Mouse (Mus musculus): ENCODE measurements at regions not wholly inside any gene's neighbourhood (a gene's known extent, or its start where the extent isn't known, plus 50 kb on each side); places are given as distances from the start of the nearest gene placed in this dataset.

DNA sequence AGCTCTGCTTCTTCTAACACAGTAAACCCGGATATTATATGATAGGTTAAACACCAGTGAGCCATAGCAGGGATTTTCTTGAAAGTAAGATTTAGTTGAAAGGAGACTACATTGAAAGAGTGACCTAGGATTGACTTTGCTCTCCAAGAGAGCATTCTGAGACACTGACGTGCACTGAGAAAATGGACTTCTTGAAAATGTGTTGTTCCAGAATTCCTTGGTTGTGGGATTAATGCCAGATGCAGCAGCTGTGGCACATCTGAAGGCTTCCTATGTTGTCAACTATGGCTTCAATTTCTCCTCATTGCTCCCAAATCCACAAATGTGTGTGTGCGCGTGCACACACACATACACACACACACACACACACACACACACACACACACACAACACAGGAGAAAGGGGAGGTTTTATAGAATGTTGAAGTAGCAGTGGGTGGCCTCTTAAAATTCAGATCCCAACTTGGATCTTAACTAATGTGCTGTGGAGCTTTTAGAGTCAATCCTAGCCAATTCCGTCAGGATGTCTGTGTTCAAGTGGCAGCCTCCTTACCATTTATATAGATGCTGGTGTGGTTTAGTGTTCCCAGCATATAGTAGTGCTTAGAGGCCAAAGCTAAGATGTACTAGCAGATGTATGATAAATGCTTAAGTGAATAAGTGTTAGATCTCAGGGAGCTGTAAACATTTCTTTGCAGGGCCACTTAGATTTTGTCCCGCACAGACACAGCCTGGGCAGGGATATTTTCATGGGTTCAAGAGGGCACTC, 346.5 kb downstream of the C1d start:
- no peak overlapping the region for H3K9ac ChIP-seq (ENCODE audit: low read depth, low read length)
- H3K27ac ChIP-seq: peak overlapping the region; percentile 21; the same call in 1 of the 2 replicates

DNA sequence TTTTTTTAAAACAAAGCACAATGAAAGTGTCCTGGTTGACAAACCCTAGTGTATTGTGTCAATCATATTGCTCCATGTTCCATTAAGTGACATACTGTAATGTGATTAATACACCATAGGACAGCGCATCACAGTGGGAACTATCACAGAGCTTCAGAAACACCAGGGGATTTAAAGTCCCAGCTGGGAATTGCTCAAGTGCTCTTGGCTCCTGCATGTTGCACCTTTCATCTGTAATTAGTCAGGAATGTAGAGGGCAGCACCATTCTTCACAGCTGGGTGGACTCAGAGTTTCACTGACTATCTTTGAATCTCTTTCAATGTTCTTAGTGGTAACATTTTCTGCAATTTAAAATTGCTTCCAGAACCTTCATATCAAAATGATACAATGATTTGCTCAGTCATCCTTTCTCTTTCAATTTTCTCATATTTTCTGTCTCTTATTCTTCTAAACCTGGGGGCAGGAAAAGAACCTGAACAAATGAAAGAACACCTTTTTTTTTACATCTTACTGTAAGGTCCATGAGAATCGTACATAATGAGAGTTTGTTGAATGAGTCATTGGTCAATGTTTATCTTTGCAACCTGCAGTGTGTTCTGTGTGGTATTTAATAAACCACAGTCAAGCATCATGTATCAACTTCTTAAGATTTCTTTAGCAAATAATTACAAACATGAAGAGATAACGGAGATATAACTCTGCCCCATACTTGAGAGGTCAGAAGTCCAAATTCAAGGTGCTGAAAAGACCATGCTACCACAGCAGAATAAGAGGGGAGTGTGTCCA, 333.0 kb downstream of the Etaa1 start:
- WGBS: 53% methylated on average over 3 of the region's 3 CpGs
- Histone ChIP-seq H3K4me2 (ENCODE audit: low read length) (no peak overlapping the region), H3K36me3 (ENCODE audit: insufficient read depth, low read length) (no peaks in the 10 kb centered on the region), H3K27me3 (ENCODE audit: insufficient read depth, low read length) (no peaks in the 10 kb centered on the region), H3K9me3 (replicated peaks; ENCODE audit: low read length) (no peaks in the 10 kb centered on the region), H3K9ac (ENCODE audit: low read depth, low read length) (no peak overlapping the region), H3K4me1 (replicated peaks; ENCODE audit: insufficient read depth, low read length) (no peaks in the 10 kb centered on the region), H3K27ac (no peak overlapping the region), H3K4me3 (replicated peaks; ENCODE audit: low read depth, low read length) (no peak overlapping the region)
- DNase-seq (ENCODE audit: low spot score) (no peak), ATAC-seq (replicated peaks; ENCODE audit: low FRiP score, low read depth) (no peak)
- TF ChIP-seq CTCF (IDR thresholded peaks at IDR 0.05; ENCODE audit: low read depth): peak; percentile 16; the same call in 1 of the 2 replicates

More for the DNA sequence above, 346.5 kb downstream of the C1d start:
- Histone ChIP-seq H3K4me3 (replicated peaks; ENCODE audit: low read depth, low read length) (no peak overlapping the region), H3K27me3 (ENCODE audit: insufficient read depth, low read length) (no peaks in the 10 kb centered on the region), H3K36me3 (ENCODE audit: insufficient read depth, low read length) (no peaks in the 10 kb centered on the region), H3K9me3 (replicated peaks; ENCODE audit: low read length) (no peaks in the 10 kb centered on the region), H3K4me1 (replicated peaks; ENCODE audit: insufficient read depth, low read length) (no peaks in the 10 kb centered on the region), H3K4me2 (ENCODE audit: low read length) (no peak overlapping the region)
- no peak for TF ChIP-seq CTCF (IDR thresholded peaks at IDR 0.05; ENCODE audit: low read depth)
- no peak; the same call in 1 of the 2 replicates for ATAC-seq (replicated peaks; ENCODE audit: low FRiP score, low read depth)
- 57% methylated on average over 6 of the region's 6 CpGs for WGBS
- peak; percentile 81 for DNase-seq (ENCODE audit: low spot score)

DNA sequence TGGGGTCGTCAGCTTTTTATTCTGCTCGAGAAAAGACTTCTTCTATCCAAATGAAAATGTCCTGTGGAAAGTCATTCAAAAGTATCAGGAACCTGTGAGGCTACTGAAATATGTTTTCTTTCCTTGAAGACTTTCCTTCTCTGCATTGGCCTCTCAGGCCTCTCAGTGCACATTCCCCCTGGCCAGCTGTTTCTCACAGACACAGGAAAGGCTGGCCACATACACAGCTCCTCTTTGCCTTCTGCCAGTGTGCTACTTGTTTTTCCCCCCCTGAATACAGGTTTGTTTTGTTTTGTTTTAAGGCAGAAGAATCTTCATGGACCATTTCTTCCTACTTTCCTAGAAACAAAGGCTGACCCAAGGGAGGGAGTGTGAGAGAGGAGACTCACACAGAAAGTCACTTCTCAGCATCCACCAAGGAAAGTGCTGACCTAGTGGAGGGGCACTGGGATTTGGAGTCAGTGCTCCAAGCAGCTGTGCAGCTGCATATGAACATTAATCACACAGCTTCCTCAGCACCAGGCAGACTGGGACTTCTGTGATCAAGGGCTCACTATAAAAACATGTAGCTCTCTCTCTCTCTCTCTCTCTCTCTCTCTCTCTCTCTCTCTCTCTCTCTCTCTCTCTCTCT, 324.0 kb downstream of the Etaa1 start:
- TF ChIP-seq CTCF (IDR thresholded peaks at IDR 0.05; ENCODE audit: low read depth): no peak
- Histone ChIP-seq H3K4me3 (replicated peaks; ENCODE audit: low read depth, low read length) (no peak overlapping the region), H3K9ac (ENCODE audit: low read depth, low read length) (no peak overlapping the region), H3K4me2 (ENCODE audit: low read length) (no peak overlapping the region), H3K27ac (no peak overlapping the region; the same call in 1 of the 2 replicates), H3K36me3 (ENCODE audit: insufficient read depth, low read length) (no peaks in the 10 kb centered on the region), H3K9me3 (replicated peaks; ENCODE audit: low read length) (no peaks in the 10 kb centered on the region), H3K27me3 (ENCODE audit: insufficient read depth, low read length) (no peaks in the 10 kb centered on the region), H3K4me1 (replicated peaks; ENCODE audit: insufficient read depth, low read length) (no peaks in the 10 kb centered on the region)
- peak; percentile 43; the same call in 1 of the 2 replicates for ATAC-seq (replicated peaks; ENCODE audit: low FRiP score, low read depth)
- peak; percentile 83 for DNase-seq (ENCODE audit: low spot score)
- 53% methylated on average over 2 of the region's 2 CpGs for WGBS

DNA sequence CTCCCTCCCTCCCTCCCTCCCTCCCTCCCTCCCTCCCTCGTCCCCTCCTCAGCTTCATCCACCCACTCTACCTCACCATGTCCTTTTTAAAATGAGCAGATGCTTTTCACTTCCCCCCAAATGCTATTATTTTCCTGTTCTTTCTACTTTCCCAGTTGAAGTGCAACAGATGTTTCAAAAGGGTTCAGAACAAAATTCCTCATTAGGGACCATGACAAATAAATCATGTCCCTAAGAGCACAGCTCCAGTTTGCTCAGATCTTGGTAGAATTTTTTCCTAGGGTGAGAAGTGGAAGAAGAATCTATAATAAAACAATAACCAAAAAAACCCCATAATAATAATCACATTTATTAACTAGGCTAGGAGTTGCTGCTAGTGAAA, 323.5 kb downstream of the Etaa1 start:
- DNase-seq (ENCODE audit: low spot score): peak; percentile 84
- no peak for ATAC-seq (replicated peaks; ENCODE audit: low FRiP score, low read depth)
- Histone ChIP-seq H3K27ac (no peak overlapping the region), H3K4me2 (ENCODE audit: low read length) (no peak overlapping the region), H3K4me3 (replicated peaks; ENCODE audit: low read depth, low read length) (no peak overlapping the region), H3K27me3 (ENCODE audit: insufficient read depth, low read length) (no peaks in the 10 kb centered on the region), H3K36me3 (ENCODE audit: insufficient read depth, low read length) (no peaks in the 10 kb centered on the region), H3K9ac (ENCODE audit: low read depth, low read length) (no peak overlapping the region), H3K9me3 (replicated peaks; ENCODE audit: low read length) (no peaks in the 10 kb centered on the region), H3K4me1 (replicated peaks; ENCODE audit: insufficient read depth, low read length) (no peaks in the 10 kb centered on the region)
- no peak for TF ChIP-seq CTCF (IDR thresholded peaks at IDR 0.05; ENCODE audit: low read depth)
- 14% methylated on average over 1 of the region's 1 CpGs for WGBS

DNA sequence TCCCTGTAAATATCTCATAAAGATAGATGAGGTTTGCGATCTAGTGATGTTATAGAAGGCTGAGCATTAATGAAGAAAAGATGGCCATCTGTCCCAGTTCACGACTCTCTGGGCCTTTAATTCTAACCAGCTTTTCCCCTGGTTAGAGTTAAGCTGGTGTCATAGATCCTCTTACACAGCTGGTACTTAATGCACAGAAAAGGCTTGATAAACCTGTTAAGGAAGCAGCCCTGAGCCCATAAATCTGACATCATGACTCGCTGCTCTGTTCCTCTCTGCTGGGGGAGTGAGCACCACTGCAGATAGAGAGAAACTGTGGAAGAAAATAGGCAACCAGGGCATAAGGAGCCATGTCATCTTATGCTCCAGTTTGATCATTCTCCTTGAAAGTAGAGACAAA, 316.5 kb downstream of the Etaa1 start:
- H3K4me1 ChIP-seq (replicated peaks; ENCODE audit: insufficient read depth, low read length): no peaks in the 10 kb centered on the region
- no peak for TF ChIP-seq CTCF (IDR thresholded peaks at IDR 0.05; ENCODE audit: low read depth)
- H3K9me3 ChIP-seq (replicated peaks; ENCODE audit: low read length): no peaks in the 10 kb centered on the region
- DNase-seq (ENCODE audit: low spot score) (peak; percentile 49), ATAC-seq (replicated peaks; ENCODE audit: low FRiP score, low read depth) (no peak)
- H3K27me3 ChIP-seq (ENCODE audit: insufficient read depth, low read length): no peaks in the 10 kb centered on the region
- no peak overlapping the region for H3K9ac ChIP-seq (ENCODE audit: low read depth, low read length)
- H3K4me2 ChIP-seq (ENCODE audit: low read length): no peak overlapping the region
- H3K4me3 ChIP-seq (replicated peaks; ENCODE audit: low read depth, low read length): no peak overlapping the region
- 20% methylated on average over 3 of the region's 3 CpGs for WGBS
- H3K27ac ChIP-seq: no peak overlapping the region
- no peaks in the 10 kb centered on the region for H3K36me3 ChIP-seq (ENCODE audit: insufficient read depth, low read length)

DNA sequence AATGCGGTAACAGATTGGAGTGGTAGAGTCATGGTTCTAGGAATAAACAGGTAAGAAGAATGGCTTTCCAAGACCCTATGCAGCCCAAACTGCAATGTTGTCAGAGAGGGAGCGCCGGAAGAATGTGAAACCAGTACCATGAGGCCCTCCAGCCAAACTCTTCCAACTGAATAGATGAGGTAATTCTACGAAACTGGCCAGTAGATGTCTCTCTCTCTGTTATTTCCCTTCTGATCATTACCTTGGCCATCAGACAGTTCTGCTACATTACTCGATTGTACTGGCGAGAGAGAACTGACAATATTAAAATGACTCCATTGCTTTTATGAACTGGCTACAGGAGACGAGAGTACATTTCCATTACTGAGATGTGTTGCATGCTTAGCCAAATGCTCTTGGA, 313.8 kb downstream of the Etaa1 start:
- no peak overlapping the region for H3K4me3 ChIP-seq (replicated peaks; ENCODE audit: low read depth, low read length)
- peak; percentile 36; the same call in 1 of the 2 replicates for TF ChIP-seq CTCF (IDR thresholded peaks at IDR 0.05; ENCODE audit: low read depth)
- H3K27ac ChIP-seq: no peak overlapping the region
- H3K4me1 ChIP-seq (replicated peaks; ENCODE audit: insufficient read depth, low read length): no peaks in the 10 kb centered on the region
- 65% methylated on average over 7 of the region's 7 CpGs for WGBS
- H3K27me3 ChIP-seq (ENCODE audit: insufficient read depth, low read length): no peaks in the 10 kb centered on the region
- no peaks in the 10 kb centered on the region for H3K9me3 ChIP-seq (replicated peaks; ENCODE audit: low read length)
- H3K9ac ChIP-seq (ENCODE audit: low read depth, low read length): no peak overlapping the region
- H3K4me2 ChIP-seq (ENCODE audit: low read length): no peak overlapping the region
- DNase-seq (ENCODE audit: low spot score) (no peak), ATAC-seq (replicated peaks; ENCODE audit: low FRiP score, low read depth) (no peak)
- no peaks in the 10 kb centered on the region for H3K36me3 ChIP-seq (ENCODE audit: insufficient read depth, low read length)

Measured in kidney, postnatal 0 days (tissue).